Mouse (Mus musculus) lung, postnatal 0 days (tissue): ENCODE measurements around the gene Ngfr. TPM values are rescaled to one million over a fixed set of nuclear protein-coding genes. Genes with fewer than 3 reads are reported as not detected.
A peak's percentile ranks its signal among the peaks of the same experiment; 100 is the strongest.

Experiments used
- ATAC-seq: fragments of 200-750 bp; cut with Nextera tagmentation; 2 replicates; pipeline ENCODE4 v1.8.0; 2017; ENCODE audit warnings: moderate library complexity
- DNase-seq: peaks from one replicate; pipeline ENCODE4 v3.0.0-alpha.2; 2016; ENCODE audit warnings: low spot score
- H3K27ac ChIP-seq: fragments of 300-500 bp; sonication (generic); 2 replicates; pipeline ENCODE4 v1.5.1; 2014; ENCODE audit warnings: antibody characterized with exemption, mild to moderate bottlenecking, low read length, mixed read lengths
- H3K27me3 ChIP-seq: fragments of 300-500 bp; sonication (generic); replicated peaks from 2 replicates; pipeline ENCODE4 v1.6.1; 2014; ENCODE audit warnings: low read length, mixed read lengths; ENCODE audit not compliant: insufficient read depth
- H3K36me3 ChIP-seq: fragments of 300-500 bp; sonication (generic); 2 replicates; pipeline ENCODE4 v1.6.1; 2014; ENCODE audit warnings: low read length, mixed read lengths; ENCODE audit not compliant: insufficient read depth
- H3K4me1 ChIP-seq: fragments of 300-500 bp; sonication (generic); 2 replicates; pipeline ENCODE4 v1.6.1; 2014; ENCODE audit warnings: antibody characterized with exemption, low read depth, low read length, mixed read lengths; ENCODE audit not compliant: insufficient read depth
- H3K4me2 ChIP-seq: fragments of 300-500 bp; sonication (generic); replicated peaks from 2 replicates; pipeline ENCODE4 v1.6.1; 2014; ENCODE audit warnings: low read depth, mild to moderate bottlenecking, low read length, moderate library complexity, mixed read lengths
- H3K4me3 ChIP-seq: fragments of 300-500 bp; sonication (generic); 2 replicates; pipeline ENCODE4 v1.5.1; 2014; ENCODE audit warnings: low read depth, low read length
- H3K9ac ChIP-seq: fragments of 300-500 bp; sonication (generic); replicated peaks from 2 replicates; pipeline ENCODE4 v1.6.1; 2014; ENCODE audit warnings: low read depth, mild to moderate bottlenecking
- H3K9me3 ChIP-seq: fragments of 300-500 bp; sonication (generic); 2 replicates; pipeline ENCODE4 v1.6.1; 2016; ENCODE audit warnings: low read length, mixed read lengths
- CTCF ChIP-seq: IDR thresholded peaks from 2 replicates; pipeline ENCODE4 v1.5.1; 2016; ENCODE audit warnings: antibody characterized with exemption, mild to moderate bottlenecking
- EP300 ChIP-seq: IDR thresholded peaks from 2 replicates; pipeline ENCODE4 v1.6.1; 2016; ENCODE audit warnings: antibody characterized with exemption, mild to moderate bottlenecking, control low read depth
- WGBS: fragments of 180-500 bp; shearing (Covaris S2); extraction: QIAGEN DNeasy Blood & Tissue Kit; methylation state at CpG from one replicate; pipeline ENCODE4 v1.1.7; 2014; 5-methylcytosine and 5-hydroxymethylcytosine counted together
- polyA plus RNA-seq: library from polyadenylated mRNA; unstranded; fragments of >200 nt; fragmentation: Nextera tagmentation; extraction: Ambion mirVana; gene quantifications from 2 replicates; pipeline ENCODE4 v1.2.1, GENCODE M21; 2015

Gene Ngfr
- polyA plus RNA-seq, 1 experiment from 2014 or later: 0.43 TPM

DNA sequence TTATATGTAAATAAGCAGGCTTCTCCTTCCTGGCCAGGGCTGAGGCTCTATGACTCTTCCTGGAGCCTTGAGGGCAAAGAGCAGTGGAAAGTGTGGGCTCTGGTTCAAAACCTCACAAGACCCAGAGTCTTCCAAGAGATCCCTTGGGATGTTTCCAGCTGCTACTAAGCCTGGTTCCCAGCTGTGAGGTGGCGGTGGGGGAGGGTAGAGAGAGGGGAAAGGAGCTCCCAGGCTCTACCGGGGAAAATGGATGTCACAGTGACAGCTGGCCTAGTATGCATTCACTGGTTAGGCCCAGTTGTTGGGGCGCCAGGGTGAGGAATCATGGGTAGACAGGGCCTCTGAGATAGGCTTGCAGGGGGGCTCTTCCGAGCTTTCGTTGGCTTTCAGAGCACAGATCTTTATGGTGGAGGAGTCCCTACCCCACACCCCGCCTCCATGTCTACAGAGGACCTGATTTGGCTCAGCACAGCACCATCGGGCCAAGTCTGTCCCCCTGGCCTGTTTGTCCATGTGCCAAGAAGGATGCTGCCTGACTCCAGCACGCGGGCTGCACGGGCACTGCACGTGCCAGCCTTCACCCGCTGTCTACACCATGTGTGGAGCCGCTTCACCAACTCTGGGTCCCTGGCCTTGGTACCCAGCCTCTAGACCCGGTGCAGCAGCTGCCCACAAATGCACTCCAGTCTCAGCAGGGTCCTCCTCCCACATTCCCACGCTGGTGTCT, 49.0 kb downstream of the Ngfr start:
- TF ChIP-seq EP300: no peak
- TF ChIP-seq CTCF: no peak
- no peak overlapping the region for H3K4me2 ChIP-seq
- no peak overlapping the region for H3K4me3 ChIP-seq
- no peaks in the 10 kb centered on the region for H3K9me3 ChIP-seq
- no peaks in the 10 kb centered on the region for H3K36me3 ChIP-seq
- H3K27me3 ChIP-seq: 0 out of 2 replicates have a peak, but pooled peaks cover 3% of the 10 kb centered on the region
- H3K9ac ChIP-seq: no peak overlapping the region
- ATAC-seq: peak; percentile 2; the same call in 1 of the 2 replicates
- DNase-seq: peak; percentile 61
- no peak overlapping the region for H3K27ac ChIP-seq
- no peaks in the 10 kb centered on the region for H3K4me1 ChIP-seq
- 75% methylated on average over 12 of the region's 15 CpGs for WGBS

GRCm38 (mm10) chr11:95533484-95534160, 53.9 kb downstream of the Ngfr start:
- Histone ChIP-seq H3K4me3 (no peak overlapping the region), H3K4me1 (no peaks in the 10 kb centered on the region), H3K9ac (no peak overlapping the region), H3K4me2 (no peak overlapping the region), H3K27ac (no peak overlapping the region), H3K9me3 (no peaks in the 10 kb centered on the region), H3K36me3 (no peaks in the 10 kb centered on the region), H3K27me3 (no peaks in the 10 kb centered on the region)
- 20% methylated on average over 24 of the region's 24 CpGs for WGBS
- TF ChIP-seq CTCF: peak; percentile 100
- no peak for TF ChIP-seq EP300
- DNase-seq (peak; percentile 88), ATAC-seq (peak; percentile 91)

- Histone ChIP-seq H3K9ac (no peak overlapping the region), H3K9me3 (no peaks in the 10 kb centered on the region), H3K4me2 (no peak overlapping the region), H3K36me3 (no peaks in the 10 kb centered on the region), H3K4me1 (no peaks in the 10 kb centered on the region), H3K27me3 (no peaks in the 10 kb centered on the region), H3K4me3 (no peak overlapping the region), H3K27ac (no peak overlapping the region)
- TF ChIP-seq EP300: no peak
- TF ChIP-seq CTCF: no peak
- 52% methylated on average over 13 of the region's 13 CpGs for WGBS
- ATAC-seq: no peak
- no peak for DNase-seq
Measured at GRCm38 (mm10) chr11:95532353-95533072, 55.0 kb downstream of the Ngfr start.

DNA sequence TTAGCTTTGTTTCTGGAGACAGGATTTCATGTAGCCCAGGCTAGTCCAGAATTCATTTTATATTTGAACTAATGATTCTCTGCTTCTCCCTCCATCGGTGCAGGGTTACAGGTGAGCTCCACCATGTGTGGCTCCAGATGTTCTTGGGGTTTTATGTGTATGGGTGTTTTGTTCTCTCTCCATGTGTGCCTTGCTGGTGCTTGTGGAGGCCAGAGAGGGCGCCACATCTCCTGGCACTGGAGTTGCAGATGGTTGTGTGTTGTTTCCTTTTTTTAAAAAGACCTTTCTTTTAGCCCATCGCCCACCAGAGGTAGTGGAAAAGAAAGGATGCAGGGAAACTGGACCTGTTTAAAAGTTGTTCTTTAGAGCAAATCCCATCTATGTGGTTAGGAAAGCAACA, 59.3 kb downstream of the Ngfr start:
- TF ChIP-seq CTCF (peak; percentile 35), EP300 (no peak)
- Histone ChIP-seq H3K4me2 (no peak overlapping the region), H3K9ac (no peak overlapping the region), H3K27me3 (no peaks in the 10 kb centered on the region), H3K9me3 (no peaks in the 10 kb centered on the region), H3K27ac (no peak overlapping the region), H3K36me3 (no peaks in the 10 kb centered on the region), H3K4me1 (no peaks in the 10 kb centered on the region), H3K4me3 (no peak overlapping the region)
- DNase-seq: no peak
- ATAC-seq: no peak
- WGBS: 75% methylated on average over 3 of the region's 3 CpGs

- WGBS: 66% methylated on average over 8 of the region's 8 CpGs
Measured at GRCm38 (mm10) chr11:95527307-95527706, 60.2 kb downstream of the Ngfr start.

DNA sequence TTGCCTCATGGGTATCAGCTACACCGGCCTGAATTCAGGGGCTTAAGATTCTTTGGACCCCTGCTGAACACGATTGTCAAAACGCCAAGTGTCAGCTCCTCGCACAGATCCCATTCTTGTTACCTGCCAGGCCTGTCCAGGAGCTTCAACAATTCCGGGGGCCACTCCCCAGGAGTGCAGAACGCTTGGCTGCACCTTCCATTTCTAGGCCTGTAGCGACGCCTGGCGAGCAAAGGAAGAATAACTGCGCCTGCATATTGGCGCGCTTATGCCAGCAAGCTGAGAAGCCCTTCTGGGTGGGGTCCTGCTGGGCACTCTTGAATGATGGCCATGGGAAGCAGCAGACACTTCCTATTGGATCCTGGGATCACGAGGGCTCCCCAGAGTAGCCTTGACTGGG, 66.0 kb downstream of the Ngfr start:
- Histone ChIP-seq H3K9me3 (no peaks in the 10 kb centered on the region), H3K27ac (no peak overlapping the region), H3K9ac (no peak overlapping the region), H3K4me2 (peak overlapping the region; percentile 42), H3K27me3 (no peaks in the 10 kb centered on the region), H3K4me3 (no peak overlapping the region), H3K4me1 (peaks cover 5% of the 10 kb centered on the region; the same call in 1 of the 2 replicates), H3K36me3 (no peaks in the 10 kb centered on the region)
- no peak for TF ChIP-seq EP300
- TF ChIP-seq CTCF: peak; percentile 95
- 1% methylated on average over 13 of the region's 13 CpGs for WGBS
- ATAC-seq (peak; percentile 59), DNase-seq (peak; percentile 82)

More at GRCm38 (mm10) chr11:95527307-95527706, 60.2 kb downstream of the Ngfr start:
- TF ChIP-seq EP300: no peak
- TF ChIP-seq CTCF: no peak
- Histone ChIP-seq H3K27ac (no peak overlapping the region), H3K9ac (no peak overlapping the region), H3K4me1 (no peaks in the 10 kb centered on the region), H3K4me3 (no peak overlapping the region), H3K27me3 (no peaks in the 10 kb centered on the region), H3K36me3 (no peaks in the 10 kb centered on the region), H3K4me2 (no peak overlapping the region), H3K9me3 (no peaks in the 10 kb centered on the region)
- no peak for DNase-seq
- no peak for ATAC-seq
